Mouse (Mus musculus): ENCODE measurements around the gene Brdt.
A peak's percentile ranks its signal among the peaks of the same experiment; 100 is the strongest.
"Not testable (repeated sequence)": the region's sequence is repeated elsewhere in the genome, so short reads cannot be mapped to it uniquely, and the experiment has no call there.

The Brdt gene

DNA sequence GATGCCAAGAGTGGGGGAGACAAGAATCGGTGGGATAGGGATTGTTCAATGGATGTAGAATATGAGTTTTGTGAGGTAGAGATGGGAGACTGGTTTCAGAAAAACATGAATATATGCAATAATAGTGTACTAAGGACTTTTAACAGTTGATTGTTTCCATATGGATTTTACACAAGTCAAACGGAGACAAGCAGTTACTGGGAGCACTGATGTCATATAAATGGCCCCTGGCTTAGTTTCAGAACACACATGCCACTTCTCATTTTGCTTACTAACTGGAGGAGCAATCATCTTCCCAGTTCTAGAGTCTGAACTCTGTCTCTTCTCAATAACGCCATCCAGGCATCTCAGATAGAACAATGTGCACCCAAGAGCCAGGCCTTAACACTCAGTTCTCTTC is 9.4 kb downstream of the Brdt start:
- no peak for DNase-seq (ENCODE audit: low spot score in 2 of 2)

DNA sequence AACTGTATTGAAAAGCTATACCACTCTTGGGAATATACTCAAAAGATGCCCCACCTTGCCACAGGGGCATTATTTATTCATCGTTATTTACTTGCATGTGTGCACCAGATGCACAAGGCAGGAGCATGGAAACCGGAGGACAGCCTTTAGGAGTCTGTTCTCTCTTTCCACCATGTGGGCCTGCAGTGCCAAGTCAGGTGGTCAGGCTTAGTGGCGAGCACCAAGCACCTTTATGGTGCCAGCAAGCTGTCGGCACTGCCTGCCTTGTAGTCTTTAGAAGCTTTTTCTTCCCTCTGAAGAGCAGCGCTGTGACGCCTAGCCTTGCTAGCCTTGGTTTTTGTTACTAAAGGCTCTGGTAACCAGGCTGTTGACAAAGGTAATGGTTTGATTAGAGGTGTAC is 11.9 kb downstream of the Brdt start:
- DNase-seq (ENCODE audit: low spot score in 2 of 2): no peak

DNA sequence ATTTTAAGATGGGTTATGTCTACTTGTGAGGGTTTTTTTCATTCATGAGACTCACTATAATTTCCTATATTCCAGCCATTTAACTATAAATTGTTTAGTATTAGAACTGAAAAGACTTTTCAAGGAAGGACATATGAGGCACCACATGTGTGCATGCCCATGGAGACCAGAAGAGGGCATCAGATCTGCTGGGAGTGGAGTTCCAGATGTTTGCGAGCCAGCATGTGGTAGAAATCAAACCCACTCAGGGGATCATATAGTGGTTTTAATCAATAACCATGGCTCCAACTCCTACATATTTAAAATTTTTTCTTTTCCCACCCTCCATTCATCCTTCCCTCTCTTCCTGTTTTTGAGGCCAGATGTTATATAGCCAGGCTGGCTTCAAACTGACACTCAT is 15.3 kb downstream of the Brdt start:
- DNase-seq (ENCODE audit: low spot score in 2 of 2): no peak

DNA sequence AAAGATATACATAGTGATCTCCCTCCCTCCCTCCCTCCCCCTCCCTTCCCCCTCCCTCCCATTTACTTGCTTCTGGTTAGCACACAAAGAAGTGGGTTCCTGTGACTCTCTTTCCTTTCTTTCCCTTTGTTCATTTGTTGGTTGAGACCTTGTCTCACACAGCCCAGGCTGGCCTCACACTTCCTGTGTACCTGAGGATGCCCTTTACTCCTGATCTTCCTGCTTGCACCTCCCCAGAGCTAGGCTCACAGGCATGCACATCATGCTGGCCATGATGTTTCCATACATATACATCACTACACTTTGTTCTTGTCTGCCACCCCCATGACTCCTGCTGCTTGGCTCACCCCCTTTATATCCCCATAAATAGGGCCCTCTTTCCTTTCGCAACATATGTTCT is 21.6 kb downstream of the Brdt start:
- DNase-seq (ENCODE audit: low spot score in 2 of 2): no peak

DNA sequence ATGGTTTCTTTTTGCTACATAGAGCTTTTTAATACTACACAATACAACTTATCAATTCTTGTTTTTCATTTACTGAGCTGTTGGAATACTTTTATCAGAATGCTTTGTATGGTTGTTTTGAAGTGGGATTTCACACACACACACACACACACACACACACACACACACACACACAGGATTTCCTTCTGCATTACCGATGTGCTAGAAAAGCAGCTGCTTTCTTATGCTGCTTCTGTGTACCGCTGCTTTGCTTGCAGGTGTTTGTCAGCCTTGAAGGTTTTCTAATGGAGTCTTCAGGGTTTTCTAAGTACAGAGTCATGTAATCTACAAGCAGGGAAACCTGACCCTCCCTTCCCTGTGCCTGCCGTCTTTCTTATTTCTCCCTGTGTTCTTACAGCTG is 23.0 kb downstream of the Brdt start:
- no peak for DNase-seq (ENCODE audit: low spot score in 2 of 2)

DNA sequence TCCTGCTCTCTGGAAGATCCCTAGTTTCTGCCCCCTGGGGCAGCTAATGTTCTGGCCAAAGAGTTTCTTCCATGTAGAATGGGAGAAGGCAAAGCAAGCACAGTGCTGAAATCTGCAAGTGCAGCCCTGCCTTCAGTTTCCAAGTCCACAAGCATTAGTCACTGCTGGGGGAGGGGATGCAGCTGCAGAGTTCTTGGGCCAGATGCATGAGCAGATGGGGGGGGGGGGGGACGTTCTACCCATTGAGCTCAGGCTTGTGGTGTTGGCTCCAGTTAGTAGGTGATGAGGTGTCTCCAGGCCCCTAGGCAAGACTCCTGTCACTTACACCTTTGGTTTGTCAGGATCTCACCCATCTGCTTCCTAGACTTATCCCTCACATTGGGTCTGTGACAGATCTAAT is 24.8 kb downstream of the Brdt start:
- DNase-seq (ENCODE audit: low spot score in 2 of 2): no peak

DNA sequence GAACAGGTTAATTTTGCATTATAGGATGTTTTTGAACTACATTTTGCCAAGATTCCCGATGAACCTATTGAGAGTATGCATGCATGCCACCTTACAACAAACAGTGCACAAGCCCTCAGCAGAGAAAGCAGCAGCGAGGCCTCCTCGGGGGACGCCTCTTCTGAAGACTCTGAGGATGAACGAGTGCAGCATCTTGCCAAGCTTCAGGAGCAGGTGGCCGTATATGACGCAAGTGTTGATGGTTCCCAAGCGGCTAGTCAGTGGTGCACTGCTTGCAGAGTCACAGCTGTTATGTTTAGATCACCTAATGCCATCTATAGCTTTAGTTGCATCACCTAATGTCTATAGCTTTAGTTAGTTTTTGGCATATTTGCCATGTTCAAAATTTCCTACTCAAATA is 26.8 kb downstream of the Brdt start:
- no peak for DNase-seq (ENCODE audit: low spot score in 2 of 2)

DNA sequence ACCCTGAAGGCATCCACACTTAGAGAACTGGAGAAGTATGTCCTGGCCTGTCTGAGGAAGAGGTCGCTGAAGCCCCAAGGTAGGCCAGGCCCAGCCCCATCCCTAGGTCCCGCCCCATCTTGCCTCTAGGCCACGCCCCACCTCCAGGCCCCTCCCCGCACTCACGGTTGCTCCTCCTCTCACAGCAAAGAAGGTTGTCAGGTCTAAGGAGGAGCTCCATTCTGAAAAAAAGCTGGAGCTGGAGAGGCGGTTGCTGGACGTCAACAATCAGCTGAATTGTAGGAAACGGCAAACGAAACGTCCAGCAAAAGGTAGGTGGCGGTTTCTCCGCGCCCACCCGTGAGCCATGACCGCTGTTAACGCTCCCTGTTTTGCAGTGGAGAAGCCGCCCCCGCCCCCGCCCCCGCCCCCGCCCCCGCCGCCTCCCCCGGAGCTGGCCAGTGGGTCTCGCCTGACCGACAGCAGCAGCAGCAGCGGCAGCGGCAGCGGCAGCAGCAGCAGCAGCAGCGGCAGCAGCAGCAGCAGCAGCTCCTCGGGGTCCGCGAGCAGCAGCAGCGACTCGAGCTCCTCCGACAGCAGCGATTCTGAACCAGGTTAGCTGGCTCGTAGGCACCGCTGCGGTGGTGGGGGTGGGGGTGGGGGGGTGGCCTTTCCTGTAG is 28.6 kb downstream of the Brdt start:
- peak; percentile 87 to 88 for DNase-seq (ENCODE audit: low spot score in 2 of 2)

DNA sequence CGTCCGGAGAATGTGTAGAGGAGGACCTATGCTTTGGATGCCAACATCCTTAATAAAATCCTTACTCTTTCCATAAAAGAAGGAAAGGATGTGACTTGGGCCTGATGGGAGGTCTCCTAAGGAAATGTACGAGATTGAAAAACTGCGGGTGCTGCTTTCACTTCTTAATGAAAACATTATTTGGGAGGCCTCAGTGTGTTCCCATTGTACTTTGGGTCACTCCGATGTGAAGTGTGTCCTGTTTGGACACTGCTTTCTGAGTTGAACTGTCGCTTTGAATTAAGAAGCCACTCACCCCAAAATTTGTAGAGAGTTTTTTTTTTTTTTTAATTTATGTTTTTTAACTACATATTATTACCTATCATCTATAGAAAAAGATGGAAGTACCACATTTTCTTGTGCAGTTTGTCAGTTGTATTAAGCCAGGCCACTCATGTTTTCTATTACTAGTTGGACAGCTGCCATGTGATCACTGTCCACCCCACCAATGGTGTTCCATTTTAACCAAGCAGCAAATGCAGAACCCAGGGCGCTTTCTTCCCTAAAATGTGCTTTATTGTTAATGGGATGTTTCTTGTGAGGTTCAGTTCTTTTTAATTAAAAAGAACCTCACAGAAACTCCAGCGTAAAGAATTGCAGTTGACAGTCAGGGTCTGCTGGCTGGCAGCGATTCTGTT is 29.2 kb downstream of the Brdt start:
- no peak for DNase-seq (ENCODE audit: low spot score in 2 of 2)

DNA sequence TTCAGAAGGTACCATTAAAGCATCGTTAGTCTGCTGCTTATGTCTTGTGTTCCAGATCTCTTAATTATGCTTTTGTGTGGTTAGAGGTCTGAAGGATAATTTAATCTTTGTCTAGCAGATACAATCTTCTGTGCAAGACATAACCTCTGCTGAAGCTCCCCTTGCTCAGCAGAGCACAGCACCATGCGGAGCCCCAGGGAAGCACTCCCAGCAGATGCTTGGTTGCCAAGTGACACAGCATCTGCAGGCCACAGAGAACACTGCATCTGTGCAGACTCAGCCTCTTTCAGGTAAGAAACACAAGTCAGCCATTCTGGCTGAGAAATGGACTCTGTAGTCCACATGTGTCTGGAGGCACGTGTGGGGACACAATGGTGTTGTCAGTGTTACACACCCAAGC is 39.1 kb downstream of the Brdt start:
- no peak for DNase-seq (ENCODE audit: low spot score in 2 of 2)

DNA sequence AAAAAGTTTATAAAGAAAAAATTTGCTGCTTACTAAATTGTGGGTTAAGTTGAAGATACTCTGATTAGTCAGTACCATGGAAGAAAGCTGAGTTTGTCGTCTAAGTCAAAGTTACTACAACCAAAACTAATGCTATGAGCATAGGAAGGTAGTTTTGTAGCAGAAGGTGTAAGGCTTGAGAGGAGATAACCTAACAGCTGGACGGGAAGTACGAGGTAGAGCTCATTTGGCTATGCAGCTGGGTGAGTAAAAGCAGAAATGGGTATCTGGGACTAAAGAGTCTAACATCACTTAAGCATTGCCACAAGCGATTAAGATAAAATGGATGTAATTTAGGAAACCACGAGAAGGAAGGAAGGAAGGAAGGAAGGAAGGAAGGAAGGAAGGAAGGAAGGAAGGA is 40.4 kb downstream of the Brdt start:
- no peak for DNase-seq (ENCODE audit: low spot score in 2 of 2)

DNA sequence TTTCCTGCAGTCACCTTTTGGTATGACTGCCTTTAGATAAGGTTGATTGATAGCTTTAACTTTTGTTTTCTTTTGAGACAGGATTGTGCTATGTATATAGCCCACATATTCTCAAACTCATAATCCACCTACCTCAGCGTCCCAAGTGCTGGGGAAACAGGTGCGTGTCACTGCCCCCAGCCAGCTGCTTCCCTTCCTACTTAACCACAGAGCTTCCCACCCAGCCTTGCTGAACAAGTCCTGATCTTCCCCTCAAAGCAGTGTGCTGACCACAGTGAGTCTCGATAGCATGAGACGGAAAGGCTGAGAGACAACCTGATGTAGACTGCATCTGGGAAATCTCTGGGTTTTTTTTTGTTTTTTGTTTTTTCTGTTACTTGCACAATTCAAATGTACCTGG is 42.3 kb downstream of the Brdt start:
- DNase-seq (ENCODE audit: low spot score in 2 of 2): no peak

DNA sequence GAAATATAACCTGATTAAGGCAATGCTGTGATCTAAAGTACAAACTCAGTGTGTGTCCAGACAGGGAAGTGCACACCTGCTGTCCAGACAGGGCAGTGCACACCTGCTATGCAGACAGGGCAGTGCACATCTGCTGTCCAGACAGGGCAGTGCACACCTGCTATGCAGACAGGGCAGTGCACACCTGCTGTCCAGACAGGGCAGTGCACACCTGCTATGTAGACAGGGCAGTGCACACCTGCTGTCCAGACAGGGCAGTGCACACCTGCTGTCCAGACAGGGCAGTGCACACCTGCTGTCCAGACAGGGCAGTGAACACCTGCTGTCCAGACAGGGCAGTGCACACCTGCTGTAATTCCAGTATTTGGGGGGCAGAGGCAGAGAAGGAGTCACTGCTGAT is 55.5 kb downstream of the Brdt start:
- not testable (repeated sequence) for DNase-seq (ENCODE audit: low spot score in 2 of 2)

DNA sequence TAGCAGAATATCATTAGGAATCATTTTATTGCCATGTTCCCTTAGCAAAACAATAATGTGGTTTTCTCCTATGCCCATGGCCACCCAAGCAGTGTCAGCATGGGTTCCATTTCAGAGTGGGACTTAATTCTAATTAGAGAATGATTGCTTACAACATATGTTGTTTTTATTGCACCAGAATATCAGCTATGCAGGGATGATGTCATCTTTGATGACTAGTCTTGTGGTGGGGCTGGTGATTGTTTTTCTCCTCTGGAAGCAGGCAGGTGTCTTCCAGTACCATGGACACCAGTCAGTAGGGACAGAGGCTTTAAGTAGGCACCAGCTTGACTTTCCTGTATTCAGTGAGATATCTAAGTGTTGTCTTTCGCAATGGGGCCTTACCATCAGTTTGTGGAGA is 56.8 kb downstream of the Brdt start:
- DNase-seq (ENCODE audit: low spot score in 2 of 2): no peak

DNA sequence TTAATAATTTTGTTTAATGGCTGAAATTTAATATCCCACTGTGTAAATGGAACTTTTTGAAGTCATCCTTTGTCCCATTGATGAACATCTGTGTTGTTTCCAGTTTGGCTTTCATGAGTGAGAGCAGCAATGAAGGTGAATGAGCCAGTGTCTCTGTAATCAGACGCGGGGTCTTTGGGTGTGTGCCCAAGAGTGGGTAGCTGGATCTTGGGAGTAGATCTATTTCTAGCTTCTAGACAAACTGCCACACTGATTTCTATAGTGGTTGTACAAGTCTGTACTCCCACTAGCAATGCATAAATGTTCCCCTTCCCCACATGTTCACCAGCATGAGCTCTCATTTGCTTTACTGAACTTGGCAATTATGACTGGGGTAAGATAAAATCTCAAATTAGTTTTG is 58.4 kb downstream of the Brdt start:
- no peak for DNase-seq (ENCODE audit: low spot score in 2 of 2)

DNA sequence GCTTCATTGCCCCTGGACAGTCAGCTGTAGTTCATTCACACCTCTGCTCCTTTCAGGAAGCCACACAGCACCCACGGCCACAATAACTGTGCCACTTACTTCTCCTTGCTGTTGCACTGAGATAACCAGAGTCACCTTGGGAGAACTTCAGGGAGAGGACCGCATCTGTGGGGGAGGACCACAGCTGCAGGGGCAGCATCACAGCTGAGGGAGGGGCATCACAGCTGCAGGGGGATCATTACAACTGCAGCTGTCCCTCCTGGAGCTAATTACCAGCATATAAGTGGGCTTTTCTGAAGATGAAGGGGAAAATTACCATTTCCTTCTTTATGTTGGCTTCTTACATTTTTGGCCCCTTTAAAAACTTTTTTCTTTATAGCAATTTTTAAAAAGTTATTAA is 63.5 kb downstream of the Brdt start:
- DNase-seq (ENCODE audit: low spot score in 2 of 2): no peak

DNA sequence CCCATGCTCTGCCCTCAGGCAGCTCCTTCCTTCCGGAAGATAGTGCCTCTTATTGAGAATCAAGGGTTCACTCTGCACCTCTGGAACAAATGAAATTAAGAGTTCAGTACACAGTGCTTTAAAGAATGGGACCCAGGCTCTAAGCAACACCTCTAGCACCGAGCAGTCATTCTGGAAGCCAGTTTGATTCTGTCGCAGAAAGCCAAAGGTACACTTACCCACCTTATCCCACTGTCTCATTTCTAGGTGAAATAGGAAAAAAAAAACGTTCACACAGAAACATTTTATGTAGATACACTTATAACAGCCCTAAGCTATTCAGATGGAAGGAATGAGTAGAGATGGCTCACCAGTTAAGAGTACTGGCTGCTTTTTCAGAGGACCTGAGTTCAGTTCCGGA is 71.5 kb downstream of the Brdt start, which contains the start of gene Ephx4:
TSS of gene Ephx4 (plus strand) at position 301 of the 400 bp plus-strand sequence.
- DNase-seq (ENCODE audit: low spot score in 2 of 2): no peak

DNA sequence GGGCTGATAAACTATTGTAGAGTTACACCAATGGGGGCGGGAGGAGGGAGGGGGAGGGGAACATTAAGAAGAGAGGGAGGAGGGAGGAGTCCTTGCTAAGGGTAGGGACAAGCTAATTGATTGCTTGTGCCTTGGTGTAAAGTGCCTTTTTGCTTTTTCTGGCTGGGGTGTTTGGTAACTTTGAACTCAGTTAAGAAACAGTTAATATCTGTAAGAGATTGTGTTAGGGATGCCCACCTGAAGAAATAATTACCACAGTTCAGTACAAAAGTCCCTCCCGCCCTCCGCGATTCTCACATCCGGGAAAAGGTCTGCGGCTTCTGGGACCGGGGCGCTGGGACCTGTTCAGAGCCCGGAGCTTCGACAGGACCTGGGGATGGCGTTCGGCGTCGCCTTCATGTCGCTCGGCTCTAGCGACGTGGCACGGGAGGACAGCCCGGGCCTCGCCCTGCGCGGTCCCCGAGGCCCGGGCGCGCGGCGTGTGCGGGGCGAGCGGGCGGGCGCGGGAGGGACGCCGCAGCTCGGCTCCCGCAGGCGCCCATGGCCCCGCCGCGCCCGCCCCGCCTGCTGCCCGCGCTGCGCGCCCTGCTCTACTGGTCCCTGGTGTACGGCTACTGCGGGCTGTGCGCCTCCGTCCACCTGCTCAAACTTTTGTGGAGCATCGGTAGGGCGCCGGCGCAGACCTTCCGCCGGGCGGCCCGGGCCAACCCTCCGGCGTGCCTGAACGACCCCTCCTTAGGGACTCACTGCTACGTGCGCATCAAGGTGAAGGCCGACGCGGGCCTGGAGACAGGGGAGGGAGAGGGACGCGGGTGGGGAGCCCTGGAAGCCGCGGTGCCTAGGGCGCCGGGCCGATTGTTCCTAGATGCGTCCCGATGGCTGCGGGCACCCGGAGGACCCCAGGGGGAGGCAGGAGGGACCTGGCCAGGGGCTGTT is 72.3 kb downstream of the Brdt start:
- no peak for DNase-seq (ENCODE audit: low spot score in 2 of 2)

DNA sequence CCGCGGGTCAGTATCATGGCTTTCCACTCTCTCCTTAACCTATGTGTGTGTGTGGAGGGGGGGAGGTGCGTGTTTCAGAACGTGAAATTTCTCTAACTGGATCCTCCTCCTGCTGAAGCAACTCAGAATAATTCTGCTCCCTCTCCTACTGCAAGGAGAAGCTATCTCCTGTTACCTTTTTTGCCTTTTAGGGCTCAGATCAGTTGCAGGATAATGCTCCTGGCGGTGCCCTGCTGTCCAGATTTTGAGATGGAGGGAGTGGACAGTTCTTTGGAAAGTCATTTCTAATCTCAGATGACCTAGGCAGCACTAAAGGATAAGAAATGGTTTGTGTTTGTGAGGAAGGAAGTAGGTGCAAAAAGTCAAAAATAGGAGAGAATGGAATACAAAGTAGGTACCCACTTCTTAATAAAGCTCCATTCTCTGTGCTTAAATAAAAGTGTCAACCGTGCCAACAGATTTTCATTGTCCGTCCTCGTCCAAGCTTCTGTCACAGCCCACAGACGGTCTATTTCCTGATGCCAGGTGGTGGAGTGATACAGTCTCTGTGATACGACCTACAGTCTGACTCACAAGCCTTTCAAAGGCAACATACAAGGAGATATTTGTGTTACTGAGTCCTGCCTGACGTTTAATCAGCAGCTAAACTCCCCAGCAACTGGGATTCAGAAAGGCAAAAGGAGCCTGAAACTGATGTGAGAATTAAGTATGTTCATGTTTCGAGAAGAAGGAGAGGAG is 73.2 kb downstream of the Brdt start:
- no peak for DNase-seq (ENCODE audit: low spot score in 2 of 2)

DNA sequence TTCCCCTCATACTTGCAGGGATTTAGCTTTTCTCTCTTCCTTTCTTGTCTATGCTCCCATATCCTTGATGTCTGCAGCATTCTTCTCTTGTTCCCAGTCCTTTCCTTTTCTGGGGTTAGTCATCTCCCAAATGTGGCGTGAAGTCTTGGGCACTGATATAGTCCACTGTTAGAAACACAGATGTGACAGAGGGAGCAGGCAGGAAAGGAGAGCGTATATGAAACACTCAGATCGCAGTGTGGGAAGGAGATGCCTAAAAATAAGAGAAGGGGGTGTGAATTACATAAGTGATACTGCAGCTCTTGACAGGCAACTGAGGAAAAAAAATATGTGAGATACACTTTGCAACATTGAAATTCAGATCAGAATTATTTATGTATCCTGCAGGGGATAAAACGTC is 74.4 kb downstream of the Brdt start:
- DNase-seq (ENCODE audit: low spot score in 2 of 2): no peak

DNA sequence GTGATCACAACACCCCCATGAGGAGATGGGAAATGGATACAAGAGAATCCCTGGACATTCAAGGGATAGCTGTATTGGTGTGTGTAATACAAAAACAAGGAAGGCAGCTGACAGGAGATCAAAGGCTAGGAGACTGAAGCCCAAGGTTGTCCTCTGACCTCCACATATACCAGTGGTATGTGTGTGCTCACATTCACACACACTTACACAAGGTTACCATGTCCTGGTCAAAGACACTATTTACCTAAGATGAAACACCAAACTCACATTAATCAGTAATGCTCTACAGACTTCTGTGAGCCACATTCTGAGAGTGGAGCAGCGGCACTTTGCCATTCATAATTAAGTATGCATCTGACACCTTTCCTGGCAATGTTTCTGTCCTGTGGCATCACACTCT is 79.3 kb downstream of the Brdt start:
- no peak for DNase-seq (ENCODE audit: low spot score in 2 of 2)

DNA sequence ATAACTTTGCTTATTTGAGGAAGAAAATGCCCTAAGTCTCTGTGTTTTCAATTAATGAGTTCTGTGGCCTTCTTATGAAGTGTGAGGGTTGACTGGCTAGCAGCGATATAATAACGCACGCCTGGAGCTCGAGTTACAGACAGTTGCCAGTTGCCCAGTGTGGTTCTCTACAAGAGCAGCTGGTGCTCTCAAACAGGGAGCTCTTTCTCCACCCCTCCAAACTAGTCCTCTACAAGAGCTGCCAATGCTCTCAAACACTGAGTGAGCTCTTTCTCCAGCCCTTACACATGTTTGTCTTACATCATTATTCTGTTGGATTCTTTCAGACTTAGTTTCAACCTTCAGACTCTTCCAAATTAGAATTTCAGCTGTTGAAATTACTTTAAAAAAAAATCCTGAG is 80.4 kb downstream of the Brdt start:
- no peak for DNase-seq (ENCODE audit: low spot score in 2 of 2)

All from spleen, postnatal 36 days (tissue).